In the genomic region with DNA sequence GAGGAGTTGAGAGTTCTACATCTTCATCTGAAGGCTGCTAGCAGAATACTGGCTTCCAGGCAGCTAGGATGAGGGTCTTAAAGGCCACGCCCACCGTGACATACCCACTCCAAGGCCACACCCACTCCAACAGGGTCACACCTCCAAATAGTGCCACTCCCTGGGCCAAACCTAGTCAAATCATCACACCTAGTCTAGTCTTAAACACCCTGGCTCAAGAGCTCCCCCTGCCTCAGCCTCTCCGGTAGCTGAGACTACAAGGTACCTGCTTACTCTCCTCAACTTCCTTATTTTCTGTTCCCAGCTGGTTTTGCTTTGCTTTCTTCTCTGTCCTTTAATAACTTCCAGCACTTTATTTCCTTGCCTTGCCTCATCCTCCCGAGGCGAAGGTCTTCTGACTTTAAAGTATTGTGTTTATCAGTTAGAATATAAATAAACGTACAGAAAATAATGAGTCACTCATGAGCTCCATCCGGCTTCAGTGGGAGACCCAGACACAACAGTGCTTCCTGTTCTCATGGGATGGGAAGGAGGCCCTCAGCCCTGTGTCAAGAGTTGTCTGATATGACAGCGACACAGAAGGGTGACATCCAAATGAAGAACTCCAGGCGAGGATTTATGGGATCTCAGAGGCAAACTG, we compare ENCODE assay signal across 8 mouse cellular contexts. TPM values are rescaled to one million over a fixed set of nuclear protein-coding genes. Genes with fewer than 3 reads are reported as not detected.
DNase-seq lines count a peak whose midpoint lies in the region; ATAC-seq and TF ChIP-seq lines count a peak whose summit lies in the region.
"Had no signal": no experiment of that assay in that cellular context is flagged by ENCODE, and none has a peak within 500 bp of the region (broad histone marks: within the 10 kb centered on the region; RNA-seq: fewer than 3 reads in every experiment).

No protein-coding gene starts in this region.

- H3K4me2 ChIP-seq in hindbrain, postnatal 0 days (ENCODE audit: low read depth, low read length), result no peak overlapping the region
- H3K4me2 ChIP-seq: neural tube, embryonic 12.5 days had no signal

- H3K27ac ChIP-seq in left cerebral cortex, adult 2 months, result no peak overlapping the region; the same call in 1 of the 2 replicates
- H3K27ac ChIP-seq in hindbrain, postnatal 0 days, result peak overlapping the region; percentile 69
- H3K27ac ChIP-seq: neural tube, embryonic 12.5 days had no signal

- H3K4me3 ChIP-seq in left cerebral cortex, adult 2 months, result no peak overlapping the region
- no peak overlapping the region for H3K4me3 ChIP-seq in hindbrain, postnatal 0 days (ENCODE audit: low read length)
- H3K4me3 ChIP-seq: neural tube, embryonic 12.5 days had no signal

- H3K27me3 ChIP-seq in hindbrain, postnatal 0 days (ENCODE audit: insufficient read depth, low read length), result no peaks in the 10 kb centered on the region
- H3K27me3 ChIP-seq: neural tube, embryonic 12.5 days had no signal

- ATAC-seq in hindbrain, postnatal 0 days, result no peak
- peak; percentile 93 for ATAC-seq in megakaryocyte, adult 5-6 weeks (ENCODE audit: poor library complexity, severe bottlenecking)
- no peak for ATAC-seq in erythroblast, adult 5-6 weeks (replicated peaks; ENCODE audit: low FRiP score, poor library complexity, severe bottlenecking)

- no peak for DNase-seq in left cerebral cortex, adult 2 months (ENCODE audit: extremely low spot score in 1 of 2, low spot score in 2 of 2)
- DNase-seq in left cerebral cortex, postnatal 4 days, result no peak
- DNase-seq in brain, adult 2 months (ENCODE audit: low read depth, low spot score), result peak; percentile 52
- no peak for DNase-seq in hindbrain, postnatal 0 days (ENCODE audit: low spot score)
- DNase-seq in layer of hippocampus, adult 9-10 months (ENCODE audit: low spot score), result no peak

- H3K9ac ChIP-seq in hindbrain, postnatal 0 days (replicated peaks; ENCODE audit: low read length), result no peak overlapping the region
- H3K9ac ChIP-seq: neural tube, embryonic 12.5 days had no signal

- H3K36me3 ChIP-seq in hindbrain, postnatal 0 days (ENCODE audit: insufficient read depth, low read length), result no peaks in the 10 kb centered on the region
- H3K36me3 ChIP-seq: neural tube, embryonic 12.5 days had no signal

- H3K9me3 ChIP-seq in hindbrain, postnatal 0 days (ENCODE audit: low read length), result no peaks in the 10 kb centered on the region
- H3K9me3 ChIP-seq: neural tube, embryonic 12.5 days had no signal

- whole genome bisulfite sequencing in hindbrain, postnatal 0 days, result 72% methylated on average over 9 of the region's 9 CpGs

- intact Hi-C loops in left cerebral cortex, adult 2 months (cut with DNase I), result loop anchor here (5.0 kb wide), 1 partner anchor 164 kb away; the partner anchor contains the start of gene Secisbp2
- intact Hi-C loops in left cerebral cortex, postnatal 4 days (cut with DNase I), result no loop called here

- peak; percentile 38 for TF ChIP-seq CTCF in left cerebral cortex, adult 2 months (IDR thresholded peaks at IDR 0.05)
- peak; percentile 30 for TF ChIP-seq CTCF in hindbrain, postnatal 0 days (IDR thresholded peaks at IDR 0.05; ENCODE audit: low read depth)

- peaks cover 8% of the 10 kb centered on the region for H3K4me1 ChIP-seq in hindbrain, postnatal 0 days (ENCODE audit: insufficient read depth, low read length)

RNA-seq across cellular contexts. Expression of gene Sema4d, which starts 22.4 kb away (rescaled TPM):
- 10 to 100 TPM; 69.0 to 83.6 TPM for total RNA-seq in left cerebral cortex, adult 2 months (2021)
- total RNA-seq in left cerebral cortex, postnatal 4 days (2021), result 10 to 100 TPM; 53.9 to 62.5 TPM
- 19.7 and 33.1 TPM in 2 replicates for total RNA-seq in hindbrain, postnatal 0 days (2014; rRNA removed)
- 13.7 and 15.0 TPM in 2 replicates for polyA plus RNA-seq in hindbrain, postnatal 0 days (2015; fragmentation: Nextera tagmentation; extraction: Ambion mirVana)
- 99.8 and 110 TPM in 2 replicates for total RNA-seq in megakaryocyte, adult 5-6 weeks (2015)
- total RNA-seq in megakaryocyte, adult 5-6 weeks (2017), result 54.1 and 66.6 TPM in 2 replicates
- total RNA-seq in erythroblast, adult 5-6 weeks (2015; ENCODE audit: low replicate concordance), result 14.8 and 18.8 TPM in 2 replicates
- 6.5 and 7.1 TPM in 2 replicates for total RNA-seq in erythroblast, adult 5-6 weeks (2017; ENCODE audit: low replicate concordance)

RNA-seq across cellular contexts. Expression of gene Gadd45g, which starts 30.5 kb away (rescaled TPM):
- 10 to 100 TPM; 16.7 to 29.3 TPM for total RNA-seq in left cerebral cortex, adult 2 months (2021)
- 10 to 100 TPM in 1 of 2 experiments, 1 to 10 TPM in 1; 8.6 to 11.0 TPM for total RNA-seq in left cerebral cortex, postnatal 4 days (2021)
- 18.3 and 19.0 TPM in 2 replicates for total RNA-seq in hindbrain, postnatal 0 days (2014; rRNA removed)
- 38.6 and 43.3 TPM in 2 replicates for polyA plus RNA-seq in hindbrain, postnatal 0 days (2015; fragmentation: Nextera tagmentation; extraction: Ambion mirVana)
- total RNA-seq in megakaryocyte, adult 5-6 weeks (2015), result 2.6 and 4.4 TPM in 2 replicates
- 8.7 and 11.2 TPM in 2 replicates for total RNA-seq in megakaryocyte, adult 5-6 weeks (2017)
- not detected in 2 replicates for total RNA-seq in erythroblast, adult 5-6 weeks (2015; ENCODE audit: low replicate concordance)
- total RNA-seq in erythroblast, adult 5-6 weeks (2017; ENCODE audit: low replicate concordance), result 1.2 and 4.2 TPM in 2 replicates
